Mouse (Mus musculus): Measurements from ENCODE around the gene Npas3.

Npas3 gene

GRCm38 (mm10) chr12:53764143-53764542 lies 515.7 kb downstream of the Npas3 start:
- in situ Hi-C loops (cut with MboI; ENCODE audit: low sequenced_read_pairs): no loop called here

GRCm38 (mm10) chr12:53768392-53768791 lies 519.9 kb downstream of the Npas3 start:
- in situ Hi-C loops (cut with MboI; ENCODE audit: low sequenced_read_pairs): no loop called here

GRCm38 (mm10) chr12:53771394-53771936 lies 523.0 kb downstream of the Npas3 start:
- in situ Hi-C loops (cut with MboI; ENCODE audit: low sequenced_read_pairs): no loop called here

- in situ Hi-C loops (cut with MboI; ENCODE audit: low sequenced_read_pairs): no loop called here
Observed at GRCm38 (mm10) chr12:53781850-53782552, 533.5 kb downstream of the Npas3 start.

- in situ Hi-C loops (cut with MboI; ENCODE audit: low sequenced_read_pairs): no loop called here
Observed at GRCm38 (mm10) chr12:53789501-53789900, 541.0 kb downstream of the Npas3 start.

- in situ Hi-C loops (cut with MboI; ENCODE audit: low sequenced_read_pairs): no loop called here
Observed at GRCm38 (mm10) chr12:53794718-53795400, 546.4 kb downstream of the Npas3 start.

GRCm38 (mm10) chr12:53801831-53802230 lies 553.4 kb downstream of the Npas3 start:
- in situ Hi-C loops (cut with MboI; ENCODE audit: low sequenced_read_pairs): no loop called here

GRCm38 (mm10) chr12:53802381-53802780 lies 553.9 kb downstream of the Npas3 start:
- in situ Hi-C loops (cut with MboI; ENCODE audit: low sequenced_read_pairs): no loop called here

GRCm38 (mm10) chr12:53810081-53810480 lies 561.6 kb downstream of the Npas3 start:
- in situ Hi-C loops (cut with MboI; ENCODE audit: low sequenced_read_pairs): no loop called here

- in situ Hi-C loops (cut with MboI; ENCODE audit: low sequenced_read_pairs): no loop called here
Observed at GRCm38 (mm10) chr12:53814291-53814690, 565.8 kb downstream of the Npas3 start.

GRCm38 (mm10) chr12:53819982-53820381 lies 571.5 kb downstream of the Npas3 start:
- in situ Hi-C loops (cut with MboI; ENCODE audit: low sequenced_read_pairs): no loop called here

GRCm38 (mm10) chr12:53822881-53823280 lies 574.4 kb downstream of the Npas3 start:
- in situ Hi-C loops (cut with MboI; ENCODE audit: low sequenced_read_pairs): no loop called here

GRCm38 (mm10) chr12:53825251-53825650 lies 576.8 kb downstream of the Npas3 start:
- in situ Hi-C loops (cut with MboI; ENCODE audit: low sequenced_read_pairs): no loop called here

GRCm38 (mm10) chr12:53825898-53826605 lies 577.6 kb downstream of the Npas3 start:
- in situ Hi-C loops (cut with MboI; ENCODE audit: low sequenced_read_pairs): no loop called here

- in situ Hi-C loops (cut with MboI; ENCODE audit: low sequenced_read_pairs): no loop called here
Observed at GRCm38 (mm10) chr12:53826812-53827211, 578.3 kb downstream of the Npas3 start.

- in situ Hi-C loops (cut with MboI; ENCODE audit: low sequenced_read_pairs): no loop called here
Observed at GRCm38 (mm10) chr12:53832590-53832989, 584.1 kb downstream of the Npas3 start.

GRCm38 (mm10) chr12:53833348-53833747 lies 584.9 kb downstream of the Npas3 start:
- in situ Hi-C loops (cut with MboI; ENCODE audit: low sequenced_read_pairs): no loop called here

- in situ Hi-C loops (cut with MboI; ENCODE audit: low sequenced_read_pairs): no loop called here
Observed at GRCm38 (mm10) chr12:53836031-53836790, 587.7 kb downstream of the Npas3 start.

- in situ Hi-C loops (cut with MboI; ENCODE audit: low sequenced_read_pairs): no loop called here
Observed at GRCm38 (mm10) chr12:53837408-53837807, 588.9 kb downstream of the Npas3 start.

GRCm38 (mm10) chr12:53838541-53838940 lies 590.1 kb downstream of the Npas3 start:
- in situ Hi-C loops (cut with MboI; ENCODE audit: low sequenced_read_pairs): no loop called here
